Mouse (Mus musculus) ES-CJ7 (cell line): ENCODE data around the gene Syt1.

Experiments
- DNase-seq: peaks from one replicate; pipeline ENCODE4 v3.0.0; 2011; ENCODE audit warnings: low read depth, low spot score

The Syt1 gene

DNA sequence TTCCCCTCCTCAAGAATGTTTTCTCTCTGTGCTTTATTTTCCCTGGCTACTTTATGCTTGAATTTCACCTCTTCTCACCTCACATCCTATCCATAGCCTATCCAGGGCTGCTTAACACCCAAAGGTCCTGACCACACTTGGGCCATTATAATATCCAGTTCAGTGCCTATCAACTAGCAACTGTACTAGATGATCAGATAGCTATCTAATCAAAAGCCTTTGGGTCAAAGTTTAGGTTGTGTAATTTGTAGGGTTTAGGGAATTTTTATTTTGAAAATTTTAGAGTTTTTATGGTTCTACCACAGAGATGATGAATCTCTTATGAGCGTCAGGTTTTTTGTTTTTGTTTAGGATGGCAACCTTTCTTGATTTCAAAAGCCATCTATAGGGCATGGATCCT lies 125.0 kb downstream of the Syt1 start:
- no peak for DNase-seq

DNA sequence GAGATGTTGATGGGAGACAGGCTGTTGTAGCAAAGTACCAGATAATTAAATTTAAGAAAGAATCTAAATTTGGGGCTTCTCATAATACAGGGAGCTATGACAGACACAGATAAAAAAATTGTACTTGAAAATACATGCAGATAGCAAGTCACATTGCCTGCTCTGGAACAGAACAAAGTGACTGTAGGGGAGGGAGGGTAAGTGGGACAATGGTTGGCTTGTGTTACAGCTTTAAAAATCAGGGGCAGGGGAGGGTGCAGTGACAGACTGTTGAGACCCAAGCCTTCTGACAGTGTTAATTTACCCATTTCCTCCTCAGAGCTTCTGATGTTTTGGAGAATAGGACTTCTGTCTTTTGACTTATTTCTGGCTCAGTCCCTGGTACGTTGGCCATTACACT lies 126.3 kb downstream of the Syt1 start:
- no peak for DNase-seq

DNA sequence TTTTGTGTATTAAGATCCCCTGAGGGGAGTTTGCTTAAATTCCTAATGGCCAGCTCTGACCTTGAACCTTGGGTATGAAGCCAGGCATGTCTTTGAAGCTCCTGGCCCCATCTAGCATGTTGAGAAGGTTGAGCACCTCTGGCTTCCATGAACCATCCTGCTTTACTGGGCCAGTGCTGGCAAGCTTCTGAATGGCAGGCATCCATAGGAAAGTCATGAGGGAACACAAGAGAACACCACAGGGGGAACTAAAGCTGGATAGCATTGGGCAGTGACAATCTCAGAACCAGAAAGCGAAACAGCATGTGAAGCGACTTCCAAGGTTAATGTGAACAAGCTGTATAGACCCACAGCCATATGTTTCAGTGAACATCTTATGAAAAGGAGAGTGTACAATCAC lies 130.4 kb downstream of the Syt1 start:
- DNase-seq = no peak

DNA sequence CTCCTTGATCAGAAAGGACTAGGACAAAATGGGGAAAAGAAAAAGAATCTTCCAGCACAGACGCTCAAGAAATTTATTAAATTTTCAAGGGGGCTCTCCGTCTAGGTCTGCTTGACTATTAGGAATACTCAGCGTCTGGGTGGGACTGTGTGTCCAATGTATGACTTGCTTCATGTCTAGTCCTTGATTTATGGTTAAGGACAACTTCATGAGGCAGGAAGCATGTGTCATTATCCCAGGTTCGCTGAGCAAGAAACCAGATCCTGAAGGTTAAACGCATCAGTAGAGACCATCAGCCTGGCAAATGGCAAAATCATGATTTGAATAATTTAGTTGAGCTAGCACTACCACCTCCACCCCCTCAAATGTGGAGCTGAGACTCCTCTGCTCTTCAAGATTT lies 135.1 kb downstream of the Syt1 start:
- DNase-seq = no peak

DNA sequence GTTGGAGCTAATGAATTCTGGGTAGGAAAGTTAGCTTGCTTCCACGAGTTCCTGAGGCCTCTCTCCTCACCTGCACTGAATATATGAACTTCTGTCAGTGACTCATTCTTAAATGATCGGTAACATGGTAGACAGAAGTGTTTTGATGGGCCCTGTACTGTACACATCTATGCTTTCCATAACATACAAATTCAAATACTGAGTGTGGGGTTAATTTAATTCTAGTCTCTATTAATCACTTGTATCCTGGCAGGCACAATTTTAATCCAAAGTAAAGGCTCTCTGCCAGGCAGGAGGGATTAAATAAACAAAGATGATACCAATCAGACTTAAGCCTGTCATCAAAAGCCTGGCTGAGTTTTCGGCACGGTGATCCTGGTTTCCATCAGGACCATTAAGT lies 136.1 kb downstream of the Syt1 start:
- no peak for DNase-seq

DNA sequence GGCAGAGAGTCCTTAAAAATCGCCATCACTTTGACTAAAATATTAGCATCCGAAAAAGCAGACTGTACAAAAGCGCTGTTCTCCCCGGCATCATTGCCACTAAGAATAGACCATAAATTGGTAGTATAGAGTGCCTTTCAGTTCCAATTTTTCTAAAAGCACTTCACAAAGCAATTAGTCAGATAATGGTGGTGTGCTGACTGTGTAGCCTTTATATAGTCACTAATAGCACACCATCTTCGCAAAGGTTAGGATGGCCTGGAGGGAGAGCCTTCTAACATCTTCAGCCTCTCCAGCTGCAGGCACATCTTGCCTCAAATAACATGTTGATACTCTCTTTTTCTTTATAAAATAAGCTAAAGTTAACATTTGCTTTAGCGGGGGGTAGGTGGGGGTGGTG lies 138.4 kb downstream of the Syt1 start:
- no peak for DNase-seq

DNA sequence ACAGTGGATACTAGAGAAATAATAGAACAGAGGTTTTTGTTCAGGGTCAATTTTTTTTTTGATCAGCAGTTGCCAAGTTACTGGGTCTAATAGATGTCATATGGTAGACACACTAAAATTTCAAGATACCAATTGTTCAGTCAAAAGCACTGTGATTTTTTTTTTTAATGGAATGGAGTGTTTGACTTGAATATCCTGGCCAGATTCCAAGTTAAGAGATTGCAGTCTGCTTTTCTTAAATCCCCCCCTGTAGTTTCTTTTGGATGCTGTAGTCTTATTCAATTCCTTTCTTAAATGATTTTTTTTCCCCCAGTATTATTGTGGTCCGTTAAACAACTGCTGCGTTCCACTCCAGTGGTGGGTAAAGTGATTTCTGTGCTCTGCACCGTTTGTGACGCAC lies 140.2 kb downstream of the Syt1 start:
- no peak for DNase-seq

DNA sequence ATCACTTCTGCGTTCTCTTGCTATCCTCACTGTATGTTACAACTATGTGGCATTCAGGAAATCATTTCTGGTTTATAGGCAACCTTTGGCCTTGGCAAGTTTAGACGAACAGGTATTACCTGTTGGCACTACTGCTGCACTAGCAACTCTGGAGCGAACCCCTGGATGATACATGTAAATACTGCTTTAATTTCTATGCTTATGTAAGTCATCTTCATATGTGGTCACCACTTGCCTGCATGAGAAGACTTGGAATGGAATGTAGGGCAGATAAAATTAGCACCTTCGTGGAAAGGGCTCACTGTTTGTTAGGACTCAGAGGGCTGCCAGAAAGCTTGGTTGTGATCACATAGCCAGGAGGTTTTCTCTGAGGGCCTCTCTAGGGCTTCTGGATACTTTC lies 142.6 kb downstream of the Syt1 start:
- DNase-seq = no peak

DNA sequence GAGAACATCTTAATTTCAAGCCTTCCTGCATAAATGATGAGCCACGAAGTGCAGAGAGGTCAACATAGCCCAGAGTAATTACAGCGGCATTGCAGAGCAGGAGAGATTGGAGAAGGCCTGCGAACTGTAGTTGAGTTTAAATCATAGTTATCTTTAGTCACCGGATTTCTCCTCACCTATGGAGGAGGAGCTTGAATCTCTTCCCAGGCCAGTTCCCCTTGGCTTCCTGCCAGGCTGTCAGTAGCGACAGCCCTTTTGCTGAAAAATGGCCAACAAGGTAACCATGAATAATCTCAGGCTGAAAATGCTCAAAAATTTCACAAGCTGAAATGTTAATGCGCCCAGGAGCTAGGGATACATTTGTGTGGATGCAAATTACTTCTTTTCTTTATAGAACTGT lies 143.6 kb downstream of the Syt1 start:
- no peak for DNase-seq

DNA sequence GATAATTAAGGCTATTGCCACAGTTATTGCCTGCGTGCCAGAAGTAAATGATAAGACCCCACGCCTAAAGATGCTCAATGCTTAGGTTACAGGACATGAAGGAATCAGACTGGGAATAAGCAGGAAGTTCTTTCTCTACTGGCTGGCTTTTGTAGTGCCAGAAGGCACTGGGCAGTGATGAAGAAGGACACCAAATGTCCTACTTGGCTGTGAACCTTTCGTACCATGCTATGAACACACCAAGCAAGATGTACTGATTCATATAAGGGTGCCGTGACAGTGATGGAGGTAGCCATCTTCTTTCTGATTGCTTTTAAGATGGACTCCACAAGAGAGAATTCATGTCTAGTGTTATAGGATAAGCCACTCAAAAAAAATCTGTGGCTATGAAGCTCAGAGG lies 145.2 kb downstream of the Syt1 start:
- DNase-seq = no peak

DNA sequence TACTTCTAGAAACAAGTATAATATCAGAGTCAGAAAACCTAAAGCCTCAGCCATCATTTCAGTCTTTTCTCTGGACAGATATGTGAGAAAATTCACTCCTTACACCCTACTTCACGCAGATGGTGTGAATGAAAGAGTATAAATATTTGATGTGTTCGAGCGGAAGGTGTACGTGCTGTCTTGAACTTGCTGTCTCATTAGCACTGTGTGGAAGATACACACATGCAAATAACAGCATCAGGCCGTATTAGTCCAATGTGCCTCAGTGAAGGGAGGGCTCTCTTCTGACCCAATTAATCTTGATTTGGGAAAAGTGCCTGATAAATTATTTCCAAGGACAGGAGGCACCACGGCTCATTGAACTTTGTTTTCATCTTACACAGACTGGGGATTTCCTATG lies 154.8 kb downstream of the Syt1 start:
- no peak for DNase-seq

DNA sequence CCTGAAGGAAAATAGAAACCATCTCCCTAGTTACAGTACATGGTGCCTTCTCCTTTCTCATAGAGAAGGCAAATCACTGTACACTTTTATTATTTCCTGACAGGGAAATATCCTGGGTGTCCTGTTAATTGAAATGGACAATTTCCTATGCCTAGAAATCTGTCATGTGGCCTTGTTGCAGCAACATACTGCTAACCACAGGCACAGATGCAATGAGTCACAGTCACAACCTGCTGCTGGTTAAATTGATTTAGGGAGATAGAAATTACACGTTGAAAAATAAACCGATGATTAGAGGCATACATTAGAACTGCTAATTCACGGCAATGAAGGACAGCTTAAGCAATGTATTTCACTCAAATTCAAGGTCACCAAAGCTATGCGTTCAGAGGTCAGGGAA lies 158.0 kb downstream of the Syt1 start:
- no peak for DNase-seq

DNA sequence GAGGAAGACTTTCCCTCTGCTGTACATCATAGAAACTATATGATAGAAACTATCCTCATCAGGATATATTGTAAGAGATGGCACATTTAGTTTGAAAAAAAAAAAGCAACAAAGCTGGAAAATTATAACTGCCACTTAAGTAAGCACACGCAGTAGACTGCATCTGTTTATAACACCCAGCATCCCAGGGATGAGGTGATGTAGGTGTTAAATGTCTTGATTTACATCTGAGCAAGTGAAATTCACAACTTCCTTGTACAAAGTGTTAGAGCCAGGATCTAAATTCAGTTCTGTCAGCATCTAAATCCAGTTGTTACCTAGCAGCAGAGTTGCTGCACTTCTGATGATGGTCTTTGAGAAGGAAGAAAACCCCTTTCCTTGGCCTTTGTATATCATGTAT lies 173.3 kb downstream of the Syt1 start:
- DNase-seq = no peak

DNA sequence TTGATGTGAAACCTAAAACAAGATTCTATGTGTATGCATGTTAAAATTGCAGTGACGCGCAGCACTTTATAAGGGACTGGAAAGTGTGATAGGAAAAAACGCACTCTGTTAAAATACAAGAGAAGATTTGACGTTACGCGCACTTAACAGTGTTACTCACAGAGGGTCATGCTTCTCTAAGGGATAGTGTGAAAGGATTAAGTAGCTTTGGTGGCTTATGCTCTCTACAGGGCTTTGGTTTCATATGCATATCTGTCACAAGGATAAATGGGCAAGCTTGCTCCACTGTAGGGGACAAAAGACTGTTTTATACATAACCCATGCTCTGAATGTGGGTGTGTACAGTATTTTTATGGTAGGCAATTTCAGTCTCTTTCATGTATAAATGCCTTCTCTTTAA lies 178.5 kb downstream of the Syt1 start:
- DNase-seq = no peak

DNA sequence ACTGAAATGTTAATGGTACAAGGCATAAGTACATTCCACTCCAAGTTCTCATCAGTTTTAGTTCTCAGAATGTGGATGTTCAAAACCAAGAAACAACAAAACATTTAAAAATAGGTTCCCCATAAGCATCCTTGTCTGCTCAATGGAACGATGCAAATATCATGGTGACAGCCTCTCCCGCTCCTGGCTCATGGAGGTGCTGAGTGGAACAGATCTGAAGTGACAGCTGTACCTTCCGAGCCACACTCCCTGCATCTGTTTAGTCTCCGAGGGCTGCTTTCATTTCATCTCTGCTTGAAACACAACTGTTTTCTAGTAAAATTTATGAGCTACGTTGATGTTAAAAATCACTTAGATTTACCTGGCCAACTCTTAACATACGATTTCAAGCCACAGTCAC lies 179.0 kb downstream of the Syt1 start:
- no peak for DNase-seq

DNA sequence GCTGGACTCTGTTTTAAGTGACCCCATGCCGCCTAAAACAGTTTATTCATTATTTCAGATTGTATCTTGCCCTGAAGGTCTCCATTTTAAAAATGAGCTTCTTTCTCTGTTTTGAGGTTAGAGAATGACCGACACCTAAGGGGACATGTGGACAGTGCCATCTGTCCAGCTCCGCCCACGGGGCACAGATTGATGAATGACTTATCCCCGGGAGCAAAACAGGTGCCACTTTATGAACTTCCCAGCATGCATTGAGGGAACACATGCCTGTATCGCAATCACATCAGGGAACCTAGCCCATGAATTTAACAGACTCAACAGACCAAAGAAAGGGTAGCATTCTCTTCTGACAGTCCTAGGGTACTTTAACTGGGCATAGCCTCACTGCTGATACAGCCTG lies 188.5 kb downstream of the Syt1 start:
- no peak for DNase-seq

DNA sequence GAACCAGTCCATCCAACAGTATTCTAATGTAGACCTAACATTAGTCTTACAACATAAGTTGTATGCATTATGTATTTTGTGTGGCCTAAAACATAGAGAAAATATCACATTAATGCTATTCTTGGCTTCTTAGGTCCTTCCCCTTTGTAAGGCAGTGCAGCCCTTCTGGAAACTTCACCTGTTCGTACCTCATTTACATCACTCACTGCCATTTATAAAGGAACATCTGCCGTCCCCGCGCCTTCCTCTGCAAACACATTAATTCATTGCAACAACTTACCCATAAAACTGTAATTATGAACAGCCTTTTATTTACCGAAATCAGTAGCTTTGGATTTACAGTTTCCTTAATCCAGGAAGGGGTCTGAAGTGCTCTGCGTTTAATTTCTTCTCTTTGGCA lies 195.4 kb downstream of the Syt1 start:
- DNase-seq = no peak

DNA sequence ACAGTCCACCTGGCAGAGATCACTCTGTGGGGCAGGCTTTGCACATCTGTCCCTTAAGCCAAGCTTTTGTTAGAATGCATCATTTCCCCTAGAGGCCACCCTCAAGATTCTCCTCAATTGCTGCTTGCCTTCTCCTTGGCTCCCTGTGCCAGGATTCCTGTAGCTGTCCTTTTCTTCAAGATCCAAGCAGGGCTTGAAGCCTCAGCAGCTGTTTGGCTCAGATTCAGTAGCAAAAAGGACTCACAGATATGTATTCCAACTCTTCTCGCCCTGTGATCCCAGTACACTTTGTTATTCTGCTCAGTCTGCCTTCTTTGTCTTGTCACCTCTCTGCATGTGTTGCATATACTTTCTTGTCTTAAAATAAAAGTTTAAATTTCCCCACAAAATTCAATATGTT lies 206.4 kb downstream of the Syt1 start:
- DNase-seq = no peak

DNA sequence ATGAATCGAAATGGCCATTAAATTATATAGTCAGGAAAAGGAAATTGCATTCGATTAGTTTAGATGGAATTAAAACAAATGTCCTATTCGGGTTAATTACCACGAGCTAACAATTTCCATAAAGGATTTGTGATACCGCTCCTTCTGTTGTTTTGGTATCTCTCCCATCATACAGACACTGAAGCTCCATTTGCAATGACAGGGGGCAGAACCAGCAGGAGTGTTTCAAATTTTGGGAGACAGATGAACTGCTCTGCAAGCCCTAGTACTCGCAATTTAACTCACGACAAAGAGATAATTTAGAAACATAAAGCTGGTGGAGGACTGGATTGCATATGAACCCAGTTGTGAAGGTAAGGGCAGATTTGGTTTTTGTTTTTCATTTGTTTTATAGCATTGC lies 210.0 kb downstream of the Syt1 start:
- no peak for DNase-seq

DNA sequence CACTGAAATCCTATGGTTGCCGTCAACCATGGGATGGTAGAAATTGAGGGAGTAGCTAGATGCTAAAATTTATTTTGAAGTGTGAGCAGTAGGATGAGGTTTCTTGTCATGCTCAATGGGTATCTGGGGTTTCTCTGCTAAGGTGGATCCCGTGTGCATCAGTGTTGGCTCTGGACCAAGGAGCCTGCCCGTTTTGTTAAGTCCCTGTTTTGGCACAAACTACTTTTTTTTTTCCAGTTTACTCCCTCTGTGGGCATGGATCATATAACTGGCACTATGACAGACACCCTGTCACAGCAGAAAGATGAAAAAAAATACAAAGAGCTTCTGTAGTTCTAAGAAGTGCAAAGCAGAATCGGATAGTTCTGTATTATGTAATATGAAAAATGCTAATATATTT lies 212.0 kb downstream of the Syt1 start:
- no peak for DNase-seq

DNA sequence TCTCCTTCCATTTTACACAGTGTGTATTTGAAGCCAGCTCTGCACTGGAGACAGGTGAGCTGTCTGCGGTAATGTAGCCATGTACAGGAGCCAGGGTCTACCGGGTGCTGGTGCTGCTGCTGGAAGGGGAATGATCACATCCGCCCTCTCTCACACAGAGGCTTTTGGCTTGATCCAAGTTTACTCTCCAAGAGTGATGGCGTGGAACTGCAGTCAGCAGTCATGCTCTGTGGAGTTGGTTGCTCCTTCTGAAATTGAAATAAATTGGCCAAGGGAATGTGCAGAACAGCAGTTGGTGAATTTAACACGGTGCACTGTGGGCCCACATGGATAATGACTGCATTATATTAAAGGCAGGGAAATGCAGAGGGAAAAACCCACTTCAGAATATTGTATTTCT lies 228.0 kb downstream of the Syt1 start:
- DNase-seq = no peak

DNA sequence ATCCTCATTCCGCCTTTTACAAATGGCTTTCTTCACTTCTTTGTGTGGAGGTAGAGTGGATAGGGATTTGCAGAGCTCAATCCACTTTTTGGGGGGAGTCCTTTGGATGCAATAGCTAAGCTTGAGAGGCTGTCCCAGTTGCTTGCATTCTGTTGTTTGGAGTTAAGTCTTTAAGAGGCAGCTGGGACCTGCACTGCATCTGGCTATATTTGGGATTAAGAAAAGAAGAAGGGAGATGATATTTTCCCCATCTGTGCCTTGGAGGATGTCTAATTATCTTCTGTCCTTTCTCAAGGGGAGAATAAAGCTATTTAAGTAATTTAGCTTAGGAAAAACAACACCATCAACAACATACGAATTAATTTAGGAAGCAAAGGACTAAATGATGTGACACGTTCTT lies 230.2 kb downstream of the Syt1 start:
- DNase-seq = no peak

DNA sequence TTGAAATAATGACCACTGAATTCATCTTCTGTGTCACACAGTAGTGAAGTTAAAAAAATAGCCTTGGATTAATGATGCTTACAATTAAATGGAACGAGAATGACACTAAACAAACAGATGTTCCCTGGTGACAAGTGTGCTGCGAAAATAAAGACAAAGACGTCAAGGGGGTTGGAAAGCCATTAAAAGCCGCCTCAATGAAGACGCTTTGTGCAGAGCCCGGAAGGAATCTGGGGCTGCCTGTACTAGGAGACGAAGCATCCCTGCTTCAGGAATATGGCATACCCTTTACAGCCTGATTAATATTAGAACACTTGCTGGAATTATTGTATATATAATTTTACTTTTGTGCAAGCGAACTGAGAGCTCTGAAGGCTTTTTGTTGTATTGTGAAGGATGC lies 234.0 kb downstream of the Syt1 start:
- no peak for DNase-seq

DNA sequence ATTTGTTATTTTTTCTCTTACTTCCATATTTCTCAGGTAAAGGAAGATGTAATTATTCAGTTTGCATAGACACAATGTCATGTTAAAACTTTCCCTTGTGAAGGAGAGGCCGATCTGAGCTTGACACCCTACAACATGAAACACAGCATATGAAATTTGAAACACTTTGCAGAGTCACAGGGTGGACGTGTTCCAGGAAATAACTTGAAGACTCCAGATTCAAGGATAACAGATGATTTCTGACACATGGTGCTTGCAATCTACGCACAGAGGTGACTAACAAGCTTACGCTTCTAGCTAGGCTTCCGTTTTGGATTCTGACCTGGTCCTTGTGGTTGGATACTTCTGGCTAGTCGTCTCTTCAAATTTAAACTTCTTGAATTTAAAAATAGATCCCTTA lies 239.7 kb downstream of the Syt1 start:
- no peak for DNase-seq

DNA sequence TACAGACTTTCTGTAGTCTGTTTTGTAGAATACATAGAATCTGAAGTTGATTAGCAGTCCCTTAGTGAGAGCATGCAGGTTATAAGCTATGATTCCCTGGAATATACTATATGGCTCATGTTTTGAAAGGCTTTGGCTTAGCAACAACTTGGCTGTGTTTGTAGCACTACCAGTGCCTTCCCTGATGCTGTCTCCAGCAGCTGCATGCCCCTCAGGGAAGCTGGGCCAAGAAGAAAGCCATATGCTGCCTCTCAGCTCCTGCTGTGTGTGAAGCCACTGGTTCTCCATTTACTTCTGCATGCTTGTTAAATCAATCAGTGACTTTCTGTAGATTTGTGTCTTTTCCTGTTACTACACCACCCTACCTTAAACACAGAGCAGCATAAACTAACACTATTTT lies 245.2 kb downstream of the Syt1 start:
- no peak for DNase-seq
